Mouse (Mus musculus): ENCODE measurements at regions not wholly inside any gene's neighbourhood (a gene's known extent, or its start where the extent isn't known, plus 50 kb on each side); places are given as distances from the start of the nearest gene placed in this dataset.

GRCm38 (mm10) chr14:104006426-104006825 is 162.2 kb upstream of the Ednrb start:
- no peak for DNase-seq

GRCm38 (mm10) chr14:104005132-104005531 is 160.9 kb upstream of the Ednrb start:
- DNase-seq: no peak

GRCm38 (mm10) chr14:104002421-104002820 is 158.2 kb upstream of the Ednrb start:
- DNase-seq: no peak

- DNase-seq: no peak
Observed at GRCm38 (mm10) chr14:103990418-103990817, 146.2 kb upstream of the Ednrb start.

GRCm38 (mm10) chr14:103989949-103990348 is 145.7 kb upstream of the Ednrb start:
- no peak for DNase-seq

- DNase-seq: no peak
Observed at GRCm38 (mm10) chr14:103987266-103987665, 143.1 kb upstream of the Ednrb start.

GRCm38 (mm10) chr14:103984349-103984748 is 140.1 kb upstream of the Ednrb start:
- DNase-seq: no peak

- no peak for DNase-seq
Observed at GRCm38 (mm10) chr14:103978808-103979207, 134.6 kb upstream of the Ednrb start.

GRCm38 (mm10) chr14:103977769-103978168 is 133.6 kb upstream of the Ednrb start:
- DNase-seq: no peak

- no peak for DNase-seq
Observed at GRCm38 (mm10) chr14:103973955-103974354, 129.8 kb upstream of the Ednrb start.

GRCm38 (mm10) chr14:103973111-103973510 is 128.9 kb upstream of the Ednrb start:
- DNase-seq: no peak

- no peak for DNase-seq
Observed at GRCm38 (mm10) chr14:103969305-103969704, 125.1 kb upstream of the Ednrb start.

GRCm38 (mm10) chr14:103966293-103966692 is 122.1 kb upstream of the Ednrb start:
- no peak for DNase-seq

GRCm38 (mm10) chr14:103962303-103962881 is 118.2 kb upstream of the Ednrb start:
- DNase-seq: no peak

- DNase-seq: no peak
Observed at GRCm38 (mm10) chr14:103951899-103952298, 107.7 kb upstream of the Ednrb start.

- no peak for DNase-seq
Observed at GRCm38 (mm10) chr14:103949950-103950349, 105.7 kb upstream of the Ednrb start.

GRCm38 (mm10) chr14:103948026-103948777 is 104.0 kb upstream of the Ednrb start:
- DNase-seq: no peak

- DNase-seq: no peak
Observed at GRCm38 (mm10) chr14:103945753-103946152, 101.6 kb upstream of the Ednrb start.

- DNase-seq: no peak
Observed at GRCm38 (mm10) chr14:103939867-103940266, 95.7 kb upstream of the Ednrb start.

- DNase-seq: no peak
Observed at GRCm38 (mm10) chr14:103938937-103939336, 94.7 kb upstream of the Ednrb start.

GRCm38 (mm10) chr14:103938201-103938600 is 94.0 kb upstream of the Ednrb start:
- DNase-seq: no peak

- DNase-seq: no peak
Observed at GRCm38 (mm10) chr14:103937700-103938099, 93.5 kb upstream of the Ednrb start.

- DNase-seq: no peak
Observed at GRCm38 (mm10) chr14:103933813-103934212, 89.6 kb upstream of the Ednrb start.

GRCm38 (mm10) chr14:103932170-103932569 is 88.0 kb upstream of the Ednrb start:
- DNase-seq: no peak

Measured in cerebellum, adult 11-12 months (tissue).